Mouse (Mus musculus) CH12.LX (cell line): Measurements from ENCODE around the gene Golim4. TPM values are rescaled to one million over a fixed set of nuclear protein-coding genes. Genes with fewer than 3 reads are reported as not detected.

Experiments used
- DNase-seq: peaks from one replicate; pipeline ENCODE4 v3.0.0-alpha.2; 2013; ENCODE audit errors: extremely low read depth
- H3K27ac ChIP-seq: 2 replicates; pipeline ENCODE4 v1.5.1; 2012; ENCODE audit warnings: low read depth, mild to moderate bottlenecking, control low read depth, moderate library complexity; ENCODE audit not compliant: insufficient read depth
- H3K27me3 ChIP-seq: replicated peaks from 2 replicates; pipeline ENCODE3; 2012; ENCODE audit warnings: inconsistent platforms
- H3K36me3 ChIP-seq, 2 experiments: replicated peaks in 1 of 2; 2 replicates each; pipeline versions ENCODE3 to v1.6.1; 2012; ENCODE audit warnings: inconsistent platforms in 1 of 2, low read length in 1 of 2, mild to moderate bottlenecking in 1 of 2, mixed read lengths in 1 of 2, moderate library complexity in 1 of 2; ENCODE audit not compliant: control insufficient read depth in 1 of 2, insufficient read depth in 1 of 2
- H3K4me1 ChIP-seq, 2 experiments: 2 replicates each; pipeline ENCODE4 v1.6.1; 2012; ENCODE audit warnings: inconsistent platforms in 1 of 2, moderate library complexity in 1 of 2; ENCODE audit not compliant: insufficient read depth in 2 of 2, control insufficient read depth in 1 of 2
- H3K4me2 ChIP-seq: 2 replicates; pipeline ENCODE4 v1.6.1; 2012; ENCODE audit warnings: low read depth, mild to moderate bottlenecking, control low read depth; ENCODE audit not compliant: poor library complexity, insufficient read depth, severe bottlenecking
- H3K4me3 ChIP-seq, 3 experiments: fragments of 150-350 bp in 1 of 3; sonication (generic) in 1 of 3; replicated peaks in 1 of 3; 2 replicates each; pipeline versions ENCODE3 to v1.5.1; 2011 to 2012; ENCODE audit warnings: low read depth in 2 of 3, low read length in 2 of 3, mild to moderate bottlenecking in 2 of 3, moderate library complexity in 2 of 3, control low read depth in 1 of 3, improper control_type of control experiment in 1 of 3, inconsistent platforms in 1 of 3, mixed read lengths in 1 of 3; ENCODE audit not compliant: poor library complexity in 1 of 3
- H3K79me2 ChIP-seq: replicated peaks from 2 replicates; pipeline ENCODE4 v1.6.1; 2012; ENCODE audit warnings: mild to moderate bottlenecking, moderate library complexity; ENCODE audit not compliant: control insufficient read depth, poor library complexity, insufficient read depth, severe bottlenecking; ENCODE audit errors: extremely low read depth
- H3K9ac ChIP-seq: 2 replicates; pipeline ENCODE4 v1.6.1; 2012; ENCODE audit warnings: low read depth, mild to moderate bottlenecking, control low read depth, moderate library complexity; ENCODE audit not compliant: insufficient read depth
- H3K9me3 ChIP-seq: replicated peaks from 2 replicates; pipeline ENCODE3; 2012; ENCODE audit warnings: low read length, inconsistent platforms, mixed read lengths
- BHLHE40 ChIP-seq: IDR thresholded peaks from 2 replicates; pipeline ENCODE4 v1.6.1; 2011; ENCODE audit warnings: mild to moderate bottlenecking, low read depth, low read length, improper control_type of control experiment
- CHD2 ChIP-seq: IDR thresholded peaks from 2 replicates; pipeline ENCODE4 v1.6.1; 2011; ENCODE audit warnings: low read length, improper control_type of control experiment
- CTCF ChIP-seq, 2 experiments: IDR thresholded peaks in 1 of 2; conservative IDR thresholded peaks in 1 of 2; 2 replicates each; pipeline ENCODE4 v1.5.1; 2011 to 2012; ENCODE audit warnings: low read depth in 2 of 2, low read length in 2 of 2, improper control_type of control experiment in 1 of 2, inconsistent platforms in 1 of 2, mild to moderate bottlenecking in 1 of 2, moderate library complexity in 1 of 2
- ELF1 ChIP-seq: IDR thresholded peaks from 2 replicates; pipeline ENCODE4 v1.6.1; 2014; ENCODE audit warnings: low read depth, mild to moderate bottlenecking, inconsistent platforms, low read length, improper control_type of control experiment
- ETS1 ChIP-seq: conservative IDR thresholded peaks from 2 replicates; pipeline ENCODE4 v1.6.1; 2012; ENCODE audit warnings: low read depth, mild to moderate bottlenecking, inconsistent platforms, low read length, improper control_type of control experiment, moderate library complexity
- HCFC1 ChIP-seq: IDR thresholded peaks from 2 replicates; pipeline ENCODE4 v1.6.1; 2012; ENCODE audit warnings: low read depth, mild to moderate bottlenecking, inconsistent platforms, low read length, improper control_type of control experiment
- IRF4 ChIP-seq: IDR thresholded peaks from 2 replicates; pipeline ENCODE4 v1.6.1; 2014; ENCODE audit warnings: low read depth, mild to moderate bottlenecking, inconsistent platforms, low read length, improper control_type of control experiment
- JUND ChIP-seq: conservative IDR thresholded peaks from 2 replicates; pipeline ENCODE4 v1.6.1; 2011; ENCODE audit warnings: low read depth, low read length, improper control_type of control experiment
- KAT2A ChIP-seq: IDR thresholded peaks from 2 replicates; pipeline ENCODE4 v1.6.1; 2012; ENCODE audit warnings: low read length, improper control_type of control experiment, inconsistent platforms; ENCODE audit not compliant: insufficient replicate concordance
- MAX ChIP-seq: IDR thresholded peaks from 2 replicates; pipeline ENCODE4 v1.6.1; 2011; ENCODE audit warnings: low read length, improper control_type of control experiment
- MEF2A ChIP-seq: IDR thresholded peaks from 2 replicates; pipeline ENCODE4 v1.6.1; 2014; ENCODE audit warnings: low read depth, mild to moderate bottlenecking, inconsistent platforms, low read length, improper control_type of control experiment, borderline replicate concordance
- MXI1 ChIP-seq: IDR thresholded peaks from 2 replicates; pipeline ENCODE4 v1.6.1; 2011; ENCODE audit warnings: mild to moderate bottlenecking, low read depth, low read length, improper control_type of control experiment
- PAX5 ChIP-seq: IDR thresholded peaks from 2 replicates; pipeline ENCODE4 v1.6.1; 2012; ENCODE audit warnings: low read length, inconsistent platforms, mixed read lengths
- POLR2A ChIP-seq: IDR thresholded peaks from 2 replicates; pipeline ENCODE4 v1.6.1; 2011; ENCODE audit warnings: low read depth, mild to moderate bottlenecking, improper control_type of control experiment, low read length
- RCOR1 ChIP-seq: conservative IDR thresholded peaks from 2 replicates; pipeline ENCODE4 v1.6.1; 2012; ENCODE audit warnings: low read depth, mild to moderate bottlenecking, inconsistent platforms, low read length, improper control_type of control experiment
- TCF12 ChIP-seq: IDR thresholded peaks from 2 replicates; pipeline ENCODE4 v1.6.1; 2014; ENCODE audit warnings: low read depth, mild to moderate bottlenecking, inconsistent platforms, low read length, improper control_type of control experiment
- ZKSCAN1 ChIP-seq: IDR thresholded peaks from 2 replicates; pipeline ENCODE4 v1.6.1; 2012; ENCODE audit warnings: low read depth, inconsistent platforms, low read length, improper control_type of control experiment, borderline replicate concordance
- ZMIZ1 ChIP-seq: IDR thresholded peaks from 2 replicates; pipeline ENCODE4 v1.6.1; 2012; ENCODE audit warnings: low read depth, mild to moderate bottlenecking, inconsistent platforms, low read length, improper control_type of control experiment
- dilution Hi-C: fragments of 300-500 bp; cut with MboI; formaldehyde crosslinking; loops from 2 replicates; pipeline ENCODE4 v1.14.3; 2020; ENCODE audit warnings: low sequenced_read_pairs; ENCODE audit not compliant: extremely low pct_unique_long_range_greater_than_20kb, extremely low pct_ligation_motif_present
- in situ Hi-C: fragments of 300-500 bp; cut with MboI; formaldehyde crosslinking; loops from 3 replicates; pipeline ENCODE4 v1.14.3; 2019; ENCODE audit warnings: low sequenced_read_pairs, low pct_ligation_motif_present, low pct_unique_long_range_greater_than_20kb, mixed read lengths
- polyA plus RNA-seq: library from polyadenylated mRNA; unstranded; fragments of >175 nt; gene quantifications from 2 replicates; pipeline ENCODE4 v1.2.1, GENCODE M21; 2012; ENCODE audit warnings: low read depth; ENCODE audit not compliant: insufficient read length
- total RNA-seq, 2 experiments: library from RNA; depleted of rRNA; stranded (reverse); fragments of 300-350 nt in 1 of 2; fragments of >200 nt in 1 of 2; gene quantifications; 2 replicates each; pipeline ENCODE4 v1.2.3; 2012 to 2014

Gene Golim4
- total and polyA plus RNA-seq, 3 experiments = 0.04 to 0.16 TPM; not detected in 1

GRCm38 (mm10) chr3:75889323-75889722 is 67.4 kb downstream of the Golim4 start:
- Histone ChIP-seq H3K4me3 (no peak overlapping the region), H3K27ac (no peak overlapping the region), H3K79me2 (no peaks in the 10 kb centered on the region), H3K4me1 (no peaks in the 10 kb centered on the region), H3K36me3 (no peaks in the 10 kb centered on the region), H3K27me3 (no peaks in the 10 kb centered on the region), H3K4me2 (no peak overlapping the region), H3K9ac (no peak overlapping the region), H3K9me3 (no peaks in the 10 kb centered on the region)
- in situ Hi-C loops = no loop called here
- DNase-seq = no peak
- no peak for TF ChIP-seq ZMIZ1
- no peak for TF ChIP-seq MXI1
- TF ChIP-seq RCOR1 = no peak
- TF ChIP-seq MAX = no peak
- no peak for TF ChIP-seq KAT2A
- TF ChIP-seq POLR2A = no peak
- TF ChIP-seq HCFC1 = no peak
- TF ChIP-seq ZKSCAN1 = no peak
- TF ChIP-seq CHD2 = no peak
- TF ChIP-seq ETS1 = no peak
- no peak for TF ChIP-seq BHLHE40
- dilution Hi-C loops = no loop called here

DNA sequence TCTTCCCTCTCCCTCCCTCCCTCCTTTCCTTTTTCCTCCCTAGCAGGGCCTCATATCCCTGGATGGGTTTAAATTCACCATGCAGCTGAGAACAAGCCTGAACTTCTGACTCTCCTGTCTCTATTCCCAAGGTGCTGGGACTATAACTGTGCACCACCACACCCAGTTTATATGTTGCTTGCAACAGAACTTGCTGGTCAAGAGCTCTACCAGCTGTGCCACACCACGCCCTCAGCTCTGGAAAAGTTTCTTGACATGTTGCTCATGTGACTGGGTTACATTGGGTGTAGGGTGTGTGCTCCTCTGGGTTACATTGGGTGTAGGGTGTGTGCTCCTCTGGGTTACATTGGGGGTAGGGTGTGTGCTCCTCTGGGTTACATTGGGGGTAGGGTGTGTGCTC is 75.2 kb downstream of the Golim4 start:
- Histone ChIP-seq H3K4me1 (no peaks in the 10 kb centered on the region), H3K9me3 (peaks cover 2% of the 10 kb centered on the region), H3K9ac (no peak overlapping the region), H3K27me3 (no peaks in the 10 kb centered on the region), H3K4me3 (no peak overlapping the region), H3K79me2 (no peaks in the 10 kb centered on the region), H3K4me2 (no peak overlapping the region), H3K36me3 (no peaks in the 10 kb centered on the region), H3K27ac (no peak overlapping the region)
- TF ChIP-seq MXI1 (no peak), JUND (no peak), ELF1 (no peak), KAT2A (no peak), MEF2A (no peak), IRF4 (no peak), CTCF (conservative IDR thresholded peaks at IDR 0.05 in 1 of 2, IDR thresholded peaks at IDR 0.05 in 1 of 2; ENCODE audit: low read depth in 2 of 2, low read length in 2 of 2) (no peak), TCF12 (no peak), PAX5 (no peak)
- dilution Hi-C loops (no loop called here), in situ Hi-C loops (no loop called here)
- DNase-seq = no peak
